ENCODE assay signal across 9 mouse cellular contexts in genomic region chr5:27737168-27737567, GRCm38 (mm10). TPM values are rescaled to one million over a fixed set of nuclear protein-coding genes. Genes with fewer than 3 reads are reported as not detected.
DNase-seq lines count a peak whose midpoint lies in the region; TF ChIP-seq lines count a peak whose summit lies in the region.
"Had no signal": no experiment of that assay in that cellular context is flagged by ENCODE, and none has a peak within 500 bp of the region (broad histone marks: within the 10 kb centered on the region; RNA-seq: fewer than 3 reads in every experiment).

No protein-coding gene starts in this region.

- intact Hi-C loops in heart, postnatal 10 days (cut with DNase I): loop anchor here (5.0 kb wide), 1 partner anchor 355 kb away; no protein-coding TSS in a partner anchor
- intact Hi-C loops in left cerebral cortex, postnatal 4 days (cut with DNase I): no loop called here

- no peaks in the 10 kb centered on the region for H3K27me3 ChIP-seq in midbrain, embryonic 10.5 days (ENCODE audit: low read depth, poor library complexity, severe bottlenecking)
- H3K27me3 ChIP-seq: megakaryocyte, embryonic 14.5 days had no signal

- H3K4me1 ChIP-seq in midbrain, embryonic 10.5 days: no peaks in the 10 kb centered on the region
- H3K4me1 ChIP-seq: megakaryocyte, embryonic 14.5 days had no signal

- peaks cover 33% of the 10 kb centered on the region for H3K36me3 ChIP-seq in midbrain, embryonic 10.5 days

- DNase-seq in cerebellum, postnatal 10 days: peak; percentile 67 to 69
- DNase-seq in cerebellum, adult 9-10 months: no peak
- peak; percentile 72 for DNase-seq in A20 (ENCODE audit: low read depth, low spot score)
- DNase-seq in brain, embryonic 14.5 days (ENCODE audit: low read depth): peak; percentile 57
- DNase-seq in heart, postnatal 10 days: peak; percentile 70 to 74
- DNase-seq in left cerebral cortex, postnatal 4 days: peak; percentile 53
- DNase-seq in midbrain, embryonic 10.5 days (ENCODE audit: low spot score): peak; percentile 51
- peak; percentile 27 for DNase-seq in testis, postnatal 14 days (ENCODE audit: low spot score)

- no peak for TF ChIP-seq POLR2A in brain, embryonic 14.5 days (IDR thresholded peaks at IDR 0.05; ENCODE audit: borderline replicate concordance, extremely low read depth, insufficient read depth, insufficient read length, poor library complexity, severe bottlenecking)

- H3K27ac ChIP-seq in midbrain, embryonic 10.5 days (replicated peaks): no peak overlapping the region

- H3K9me3 ChIP-seq in midbrain, embryonic 10.5 days (replicated peaks): peaks cover 10% of the 10 kb centered on the region; the same call in 1 of the 2 replicates

- peak; percentile 65 for TF ChIP-seq CTCF in brain, embryonic 14.5 days (IDR thresholded peaks at IDR 0.05; ENCODE audit: borderline replicate concordance, extremely low read depth, insufficient read depth, insufficient read length)

- H3K4me3 ChIP-seq in midbrain, embryonic 10.5 days: no peak overlapping the region
- H3K4me3 ChIP-seq: megakaryocyte, embryonic 14.5 days had no signal

- 6% methylated on average over 3 of the region's 3 CpGs for WGBS in midbrain, embryonic 10.5 days

RNA-seq across cellular contexts. Expression of gene Paxip1, which starts 54.3 kb away (rescaled TPM):
- 40.2 and 43.4 TPM in 2 replicates for polyA plus RNA-seq in brain, embryonic 14.5 days (2012; rRNA removed)
- 10 to 100 TPM; 20.3 to 20.4 TPM for total RNA-seq in heart, postnatal 10 days (2021)
- 10 to 100 TPM; 39.6 to 50.3 TPM for total RNA-seq in left cerebral cortex, postnatal 4 days (2021)
- 56.6 and 58.1 TPM in 2 replicates for polyA plus RNA-seq in midbrain, embryonic 10.5 days (2016; fragmentation: Nextera tagmentation; extraction: Ambion mirVana)
